ENCODE assay signal across 22 mouse cellular contexts in genomic region chr10:21460062-21460461, GRCm38 (mm10).
A peak's percentile ranks its signal among the peaks of the same experiment; 100 is the strongest.
DNase-seq lines count a peak whose midpoint lies in the region; ATAC-seq lines count a peak whose summit lies in the region.
"Had no signal": no experiment of that assay in that cellular context is flagged by ENCODE, and none has a peak within 500 bp of the region (broad histone marks: within the 10 kb centered on the region; RNA-seq: fewer than 3 reads in every experiment).

No protein-coding gene starts in this region.

- DNase-seq in kidney, adult 11 months: peak; percentile 32
- DNase-seq in midbrain, embryonic 10.5 days (ENCODE audit: low spot score): no peak
- peak; percentile 72 for DNase-seq in kidney, adult 9 months
- DNase-seq in kidney, postnatal 4 days: peak; percentile 27 to 40
- DNase-seq in urinary bladder, postnatal 36 days (ENCODE audit: low spot score in 2 of 2): no peak
- DNase-seq in layer of hippocampus, adult 18-20 months (ENCODE audit: low spot score in 2 of 2): no peak
- DNase-seq: adrenal gland, postnatal 10 days; cerebellum, adult 8-10 months; cerebellum, postnatal 36 days; embryo, embryonic 11 days; heart, postnatal 4 days; lung, postnatal 4 days; right cerebral cortex, postnatal 14 days had no signal

- no peaks in the 10 kb centered on the region for H3K36me3 ChIP-seq in kidney, embryonic 15.5 days
- H3K36me3 ChIP-seq in midbrain, embryonic 13.5 days: no peaks in the 10 kb centered on the region
- H3K36me3 ChIP-seq in midbrain, embryonic 10.5 days: no peaks in the 10 kb centered on the region
- H3K36me3 ChIP-seq: heart, embryonic 10.5 days; neural tube, embryonic 12.5 days had no signal

- H3K9ac ChIP-seq in kidney, embryonic 15.5 days: no peak overlapping the region
- no peak overlapping the region for H3K9ac ChIP-seq in midbrain, embryonic 13.5 days (replicated peaks)
- H3K9ac ChIP-seq: forebrain, embryonic 13.5 days; liver, embryonic 14.5 days; neural tube, embryonic 12.5 days had no signal

- no peak overlapping the region for H3K4me2 ChIP-seq in kidney, embryonic 15.5 days
- H3K4me2 ChIP-seq in midbrain, embryonic 13.5 days (replicated peaks): no peak overlapping the region
- H3K4me2 ChIP-seq: forebrain, embryonic 13.5 days; neural tube, embryonic 12.5 days had no signal

- no peak overlapping the region for H3K4me3 ChIP-seq in kidney, embryonic 15.5 days (replicated peaks)
- no peak overlapping the region for H3K4me3 ChIP-seq in midbrain, embryonic 13.5 days (replicated peaks)
- H3K4me3 ChIP-seq in midbrain, embryonic 10.5 days: no peak overlapping the region
- H3K4me3 ChIP-seq: forebrain, embryonic 13.5 days; heart, embryonic 10.5 days; layer of hippocampus, adult 2 months; neural tube, embryonic 12.5 days had no signal

- WGBS in kidney, embryonic 15.5 days: 52% methylated on average over 2 of the region's 2 CpGs
- WGBS in midbrain, embryonic 13.5 days: 37% methylated on average over 2 of the region's 2 CpGs
- WGBS in midbrain, embryonic 10.5 days: 84% methylated on average over 2 of the region's 2 CpGs

- H3K4me1 ChIP-seq in kidney, embryonic 15.5 days: peaks cover 15% of the 10 kb centered on the region; the same call in 1 of the 2 replicates
- H3K4me1 ChIP-seq in midbrain, embryonic 13.5 days (replicated peaks): peaks cover 29% of the 10 kb centered on the region
- 0 out of 2 replicates have a peak, but pooled peaks cover 2% of the 10 kb centered on the region for H3K4me1 ChIP-seq in midbrain, embryonic 10.5 days
- H3K4me1 ChIP-seq: heart, embryonic 10.5 days had no signal

- H3K27me3 ChIP-seq in kidney, embryonic 15.5 days: no peaks in the 10 kb centered on the region
- H3K27me3 ChIP-seq in midbrain, embryonic 13.5 days: peaks cover 10% of the 10 kb centered on the region
- peaks cover 9% of the 10 kb centered on the region for H3K27me3 ChIP-seq in midbrain, embryonic 10.5 days (ENCODE audit: low read depth, poor library complexity, severe bottlenecking)
- H3K27me3 ChIP-seq: neural tube, embryonic 12.5 days had no signal

- H3K9me3 ChIP-seq in kidney, embryonic 15.5 days (replicated peaks): no peaks in the 10 kb centered on the region
- H3K9me3 ChIP-seq in midbrain, embryonic 13.5 days: no peaks in the 10 kb centered on the region
- no peaks in the 10 kb centered on the region for H3K9me3 ChIP-seq in midbrain, embryonic 10.5 days (replicated peaks)
- H3K9me3 ChIP-seq: forebrain, embryonic 13.5 days; heart, embryonic 10.5 days; neural tube, embryonic 12.5 days had no signal

- H3K27ac ChIP-seq in kidney, embryonic 15.5 days: no peak overlapping the region; the same call in 1 of the 2 replicates
- peak overlapping the region; percentile 15; the same call in 1 of the 2 replicates for H3K27ac ChIP-seq in midbrain, embryonic 13.5 days
- H3K27ac ChIP-seq in midbrain, embryonic 10.5 days (replicated peaks): no peak overlapping the region
- H3K27ac ChIP-seq: forebrain, embryonic 13.5 days; heart, embryonic 10.5 days; hindbrain, postnatal 0 days; layer of hippocampus, adult 2 months; liver, embryonic 14.5 days; neural tube, embryonic 12.5 days had no signal

- no peak for ATAC-seq in kidney, embryonic 15.5 days (replicated peaks; ENCODE audit: low FRiP score)
- peak; percentile 52; the same call in 1 of the 2 replicates for ATAC-seq in midbrain, embryonic 13.5 days
- ATAC-seq: activated CD4-positive, CD25-positive, alpha-beta regulatory T cell, adult 4 months; forebrain, embryonic 13.5 days; hindbrain, postnatal 0 days had no signal

Comparison
In these comparisons a context has a peak if more than half of its experiments do, and no peak if none do; other contexts are left out.
1. DNase-seq: peak in kidney, adult 11 months (single experiment), kidney, adult 9 months (single experiment) and kidney, postnatal 4 days (2 of 2); none in midbrain, embryonic 10.5 days (single experiment), urinary bladder, postnatal 36 days (0 of 2) and layer of hippocampus, adult 18-20 months (0 of 2).